In the genomic region with DNA sequence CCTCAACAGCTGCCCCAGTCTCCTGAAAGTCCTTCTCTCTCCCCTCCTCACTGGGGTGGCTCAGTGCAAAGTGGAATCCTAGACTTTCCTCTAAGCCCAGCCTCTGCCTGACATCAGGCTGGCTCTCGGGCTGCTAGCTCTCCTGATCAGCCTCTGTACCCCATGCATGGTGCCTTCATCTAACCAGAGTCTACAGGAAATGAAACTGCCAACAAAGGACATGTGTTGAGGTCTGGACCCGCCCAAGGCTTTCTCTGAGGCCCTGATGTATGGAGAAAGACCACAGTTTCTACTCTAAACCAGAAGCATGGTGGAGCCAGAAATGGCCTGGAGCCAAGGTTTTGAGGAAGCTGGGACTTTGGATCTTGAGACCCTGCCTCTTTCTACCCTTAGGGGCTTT, we compare ENCODE assay signal across 24 mouse cellular contexts. TPM values are rescaled to one million over a fixed set of nuclear protein-coding genes. Genes with fewer than 3 reads are reported as not detected.
DNase-seq lines count a peak whose midpoint lies in the region; ATAC-seq and TF ChIP-seq lines count a peak whose summit lies in the region.
"Had no signal": no experiment of that assay in that cellular context is flagged by ENCODE, and none has a peak within 500 bp of the region (broad histone marks: within the 10 kb centered on the region; RNA-seq: fewer than 3 reads in every experiment).

No protein-coding gene starts in this region.

- H3K9me3 ChIP-seq in embryonic facial prominence, embryonic 15.5 days (replicated peaks) = no peaks in the 10 kb centered on the region
- H3K9me3 ChIP-seq in neural tube, embryonic 15.5 days (replicated peaks) = no peaks in the 10 kb centered on the region
- H3K9me3 ChIP-seq: forebrain, embryonic 13.5 days; hindbrain, embryonic 12.5 days; lung, embryonic 15.5 days; megakaryocyte, embryonic 14.5 days had no signal

- H3K4me3 ChIP-seq in embryonic facial prominence, embryonic 15.5 days (replicated peaks) = no peak overlapping the region
- no peak overlapping the region for H3K4me3 ChIP-seq in layer of hippocampus, adult 2 months
- no peak overlapping the region for H3K4me3 ChIP-seq in neural tube, embryonic 15.5 days (replicated peaks)
- H3K4me3 ChIP-seq: forebrain, embryonic 13.5 days; heart, adult 2 months; hindbrain, embryonic 12.5 days; lung, embryonic 15.5 days; megakaryocyte, embryonic 14.5 days had no signal

- H3K4me1 ChIP-seq in embryonic facial prominence, embryonic 15.5 days = peaks cover 18% of the 10 kb centered on the region
- H3K4me1 ChIP-seq in neural tube, embryonic 15.5 days = no peaks in the 10 kb centered on the region
- H3K4me1 ChIP-seq: forebrain, embryonic 13.5 days; lung, embryonic 15.5 days; megakaryocyte, embryonic 14.5 days had no signal

- H3K27me3 ChIP-seq in embryonic facial prominence, embryonic 15.5 days = no peaks in the 10 kb centered on the region
- no peaks in the 10 kb centered on the region for H3K27me3 ChIP-seq in neural tube, embryonic 15.5 days (replicated peaks)
- H3K27me3 ChIP-seq: forebrain, embryonic 13.5 days; hindbrain, embryonic 12.5 days; lung, embryonic 15.5 days; Patski had no signal

- DNase-seq in 416B (ENCODE audit: low read depth) = peak; percentile 5
- peak; percentile 23 to 53 for DNase-seq in CD8-positive naive resting alpha-beta T cell, adult 2 months (ENCODE audit: low read depth in 2 of 2, low spot score in 2 of 2)
- DNase-seq in thymus, adult 18-20 months = peak; percentile 16 to 44
- DNase-seq in layer of hippocampus, adult 2 months (ENCODE audit: low spot score in 2 of 2) = no peak
- no peak for DNase-seq in right cerebral cortex, postnatal 10 days (ENCODE audit: low spot score in 2 of 2)
- DNase-seq: cerebellum, adult 18-20 months; heart, adult 2 months; kidney, postnatal 10 days; left cerebral cortex, postnatal 4 days; right cerebral cortex, postnatal 14 days had no signal

- no peak for TF ChIP-seq CTCF in layer of hippocampus, adult 2 months (conservative IDR thresholded peaks at IDR 0.05)

- 0 out of 2 replicates have a peak overlapping the region, but pooled peaks have one; percentile 23 for H3K27ac ChIP-seq in embryonic facial prominence, embryonic 15.5 days (replicated peaks)
- H3K27ac ChIP-seq in layer of hippocampus, adult 2 months = no peak overlapping the region
- H3K27ac ChIP-seq in neural tube, embryonic 15.5 days (replicated peaks) = no peak overlapping the region
- H3K27ac ChIP-seq: forebrain, embryonic 13.5 days; heart, adult 2 months; hindbrain, embryonic 12.5 days; lung, embryonic 15.5 days had no signal

- H3K9ac ChIP-seq in embryonic facial prominence, embryonic 15.5 days = no peak overlapping the region
- no peak overlapping the region for H3K9ac ChIP-seq in neural tube, embryonic 15.5 days (replicated peaks)
- H3K9ac ChIP-seq: forebrain, embryonic 13.5 days; hindbrain, embryonic 12.5 days; lung, embryonic 15.5 days had no signal

- peaks cover 5% of the 10 kb centered on the region; the same call in 1 of the 2 replicates for H3K36me3 ChIP-seq in embryonic facial prominence, embryonic 15.5 days
- H3K36me3 ChIP-seq in neural tube, embryonic 15.5 days = peaks cover 30% of the 10 kb centered on the region
- H3K36me3 ChIP-seq: lung, embryonic 15.5 days had no signal

- 43% methylated on average over 2 of the region's 2 CpGs for WGBS in embryonic facial prominence, embryonic 15.5 days
- WGBS in neural tube, embryonic 15.5 days = 86% methylated on average over 2 of the region's 2 CpGs

- no peak overlapping the region for H3K4me2 ChIP-seq in embryonic facial prominence, embryonic 15.5 days (replicated peaks)
- H3K4me2 ChIP-seq in neural tube, embryonic 15.5 days = no peak overlapping the region
- H3K4me2 ChIP-seq: forebrain, embryonic 13.5 days; hindbrain, embryonic 12.5 days; liver, embryonic 11.5 days; lung, embryonic 15.5 days had no signal

- no peak for ATAC-seq in embryonic facial prominence, embryonic 15.5 days (ENCODE audit: insufficient number of reproducible peaks, low FRiP score, low TSS enrichment, low read depth)
- no peak for ATAC-seq in megakaryocyte-erythroid progenitor cell, adult 5-6 weeks (replicated peaks; ENCODE audit: low FRiP score, low TSS enrichment, poor library complexity, severe bottlenecking)
- no peak for ATAC-seq in neural tube, embryonic 15.5 days (ENCODE audit: low FRiP score)
- ATAC-seq: forebrain, embryonic 13.5 days; intestine, postnatal 0 days; Patski had no signal

RNA-seq across cellular contexts. Expression of gene Chst10, which starts 12.0 kb away (rescaled TPM):
- 7.5 and 9.4 TPM in 2 replicates for polyA plus RNA-seq in embryonic facial prominence, embryonic 15.5 days (2015; fragmentation: Nextera tagmentation; extraction: Ambion mirVana)
- total RNA-seq in layer of hippocampus, adult 2 months (2021) = 10 to 100 TPM; 52.6 to 56.3 TPM
- total RNA-seq in megakaryocyte-erythroid progenitor cell, adult 5-6 weeks (2014; fragmentation: Nextera tagmentation) = 10.0 and 12.8 TPM in 2 replicates
- total RNA-seq in megakaryocyte-erythroid progenitor cell, adult 5-6 weeks (2017) = 1.2 and 1.4 TPM in 2 replicates
- polyA plus RNA-seq in neural tube, embryonic 15.5 days (2015; fragmentation: Nextera tagmentation; extraction: Ambion mirVana) = 46.0 and 47.5 TPM in 2 replicates

RNA-seq across cellular contexts. Expression of gene Lonrf2, which starts 49.4 kb away (rescaled TPM):
- 2.0 and 2.2 TPM in 2 replicates for polyA plus RNA-seq in embryonic facial prominence, embryonic 15.5 days (2015; fragmentation: Nextera tagmentation; extraction: Ambion mirVana)
- total RNA-seq in layer of hippocampus, adult 2 months (2021) = 100 to 1,000 TPM; 106 to 109 TPM
- 0.79 and 2.3 TPM in 2 replicates for total RNA-seq in megakaryocyte-erythroid progenitor cell, adult 5-6 weeks (2014; fragmentation: Nextera tagmentation)
- total RNA-seq in megakaryocyte-erythroid progenitor cell, adult 5-6 weeks (2017) = 0.30 and 1.8 TPM in 2 replicates
- polyA plus RNA-seq in neural tube, embryonic 15.5 days (2015; fragmentation: Nextera tagmentation; extraction: Ambion mirVana) = 18.6 and 22.6 TPM in 2 replicates

RNA-seq across cellular contexts. Expression of gene Nms, which starts 53.0 kb away (rescaled TPM):
- polyA plus RNA-seq in embryonic facial prominence, embryonic 15.5 days (2015; fragmentation: Nextera tagmentation; extraction: Ambion mirVana) = not detected in 2 replicates
- not detected for total RNA-seq in layer of hippocampus, adult 2 months (2021)
- total RNA-seq in megakaryocyte-erythroid progenitor cell, adult 5-6 weeks (2014; fragmentation: Nextera tagmentation) = not detected in 2 replicates
- not detected in 2 replicates for total RNA-seq in megakaryocyte-erythroid progenitor cell, adult 5-6 weeks (2017)
- 8.6 and 9.1 TPM in 2 replicates for polyA plus RNA-seq in neural tube, embryonic 15.5 days (2015; fragmentation: Nextera tagmentation; extraction: Ambion mirVana)
- total RNA-seq: adrenal gland, adult 18-20 months; heart, adult 2 months; layer of hippocampus, postnatal 10 days; left cerebral cortex, postnatal 4 days had no signal
- polyA plus RNA-seq: forebrain, embryonic 13.5 days; heart, adult 2 months; heart, embryonic 16.5 days; intestine, postnatal 0 days; liver, embryonic 11.5 days; lung, embryonic 15.5 days; Patski; urinary bladder, adult 2 months had no signal

Comparison
In these comparisons a context has a peak if more than half of its experiments do, and no peak if none do; other contexts are left out.
1. DNase-seq: peak in 416B (single experiment), CD8-positive naive resting alpha-beta T cell, adult 2 months (2 of 2) and thymus, adult 18-20 months (2 of 2); none in layer of hippocampus, adult 2 months (0 of 2) and right cerebral cortex, postnatal 10 days (0 of 2).
2. RNA of gene Lonrf2, which starts 49.4 kb away (total RNA-seq): 106 to 109 TPM in layer of hippocampus, adult 2 months; 0.30 to 2.3 TPM in megakaryocyte-erythroid progenitor cell, adult 5-6 weeks; every median in the first group is over 10 times any median in the second.